Mouse (Mus musculus) neural tube, postnatal 0 days (tissue): ENCODE data around the gene Cyb561a3. TPM values are rescaled to one million over a fixed set of nuclear protein-coding genes. Genes with fewer than 3 reads are reported as not detected.

Experiments
- polyA plus RNA-seq: library from polyadenylated mRNA; unstranded; fragments of >200 nt; fragmentation: Nextera tagmentation; extraction: Ambion mirVana; gene quantifications from 2 replicates; pipeline ENCODE4 v1.2.1, GENCODE M21; 2015

Cyb561a3 gene
- 15.8 and 18.5 TPM in 2 replicates for polyA plus RNA-seq

GRCm38 (mm10) chr19:10576690-10577561, at the start of gene Cyb561a3, which contains the start of gene Tmem138:
Gene Cyb561a3 (plus strand): TSS chr19:10577172.
Gene Tmem138 (minus strand): TSS chr19:10577362.

GRCm38 (mm10) chr19:10555624-10556510, 21.1 kb upstream of the Cyb561a3 start, which contains the start of gene Tmem216:
Gene Tmem216 (minus strand): TSS chr19:10556238.

GRCm38 (mm10) chr19:10605293-10605900, 28.4 kb downstream of the Cyb561a3 start, which contains the start of the genes Ddb1 and Tkfc:
Gene Ddb1 (plus strand): TSS chr19:10605327.
Gene Tkfc (minus strand): TSS chr19:10605654.

GRCm38 (mm10) chr19:10634106-10634871, 57.3 kb downstream of the Cyb561a3 start, which contains the start of gene Vwce:
Gene Vwce (plus strand): TSS chr19:10634213.

Other genes starting within 250 kb of the Cyb561a3 start
- 32.7 and 43.1 TPM in 2 replicates for gene Syt7, start 188.1 kb upstream of the Cyb561a3 start, polyA plus RNA-seq
- 2.3 and 2.5 TPM in 2 replicates for gene Lrrc10b, start 119.7 kb upstream of the Cyb561a3 start, polyA plus RNA-seq
- 1.7 and 1.8 TPM in 2 replicates for gene Ppp1r32, start 94.2 kb upstream of the Cyb561a3 start, polyA plus RNA-seq
- 28.2 and 32.1 TPM in 2 replicates for gene Cpsf7, start 51.9 kb upstream of the Cyb561a3 start, polyA plus RNA-seq
- gene Sdhaf2, start 51.0 kb upstream of the Cyb561a3 start, polyA plus RNA-seq, result 66.1 and 68.5 TPM in 2 replicates
- 47.7 and 51.7 TPM in 2 replicates for gene Tmem216, start 20.9 kb upstream of the Cyb561a3 start, polyA plus RNA-seq
- 32.0 and 35.3 TPM in 2 replicates for gene Tmem138, start 190 bp downstream of the Cyb561a3 start, polyA plus RNA-seq
- gene Ddb1, start 28.2 kb downstream of the Cyb561a3 start, polyA plus RNA-seq, result 107 and 120 TPM in 2 replicates
- gene Tkfc, start 28.5 kb downstream of the Cyb561a3 start, polyA plus RNA-seq, result 15.1 and 17.3 TPM in 2 replicates
- gene Vwce, start 57.0 kb downstream of the Cyb561a3 start, polyA plus RNA-seq, result 1.8 and 2.3 TPM in 2 replicates
- 0.17 TPM in 1 of 2 replicates, not detected in the other for gene Pga5, start 100.9 kb downstream of the Cyb561a3 start, polyA plus RNA-seq
- 21.6 and 22.4 TPM in 2 replicates for gene Vps37c, start 111.6 kb downstream of the Cyb561a3 start, polyA plus RNA-seq
- 0.18 and 0.21 TPM in 2 replicates for gene Cd5, start 161.8 kb downstream of the Cyb561a3 start, polyA plus RNA-seq